Mouse (Mus musculus): Measurements from ENCODE around the gene Lcn2.

Lcn2 gene

DNA sequence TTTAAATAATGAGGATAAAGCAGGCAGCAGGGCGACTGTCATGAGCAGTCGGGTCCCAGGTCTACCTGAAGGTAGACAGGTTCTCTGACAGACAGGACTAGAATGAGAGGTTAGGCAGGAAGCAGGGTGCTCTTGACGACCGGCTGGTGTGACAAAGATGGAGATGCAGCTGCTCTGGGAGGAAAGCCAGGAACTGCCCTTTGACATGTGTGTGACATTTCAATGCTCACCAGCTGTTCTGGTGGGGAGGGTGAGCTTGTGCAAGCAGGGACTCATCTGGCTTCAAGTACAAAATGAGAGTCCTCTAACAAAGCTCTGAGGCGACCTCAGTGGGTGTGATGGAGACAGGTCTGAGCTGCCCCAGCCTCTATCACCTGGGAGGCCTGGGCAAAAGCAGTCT lies 25.9 kb upstream of the Lcn2 start:
- no peak for DNase-seq (ENCODE audit: low spot score in 2 of 2)

- no peak for DNase-seq (ENCODE audit: low spot score in 2 of 2)
Observed at GRCm38 (mm10) chr2:32412742-32413531, 24.9 kb upstream of the Lcn2 start.

DNA sequence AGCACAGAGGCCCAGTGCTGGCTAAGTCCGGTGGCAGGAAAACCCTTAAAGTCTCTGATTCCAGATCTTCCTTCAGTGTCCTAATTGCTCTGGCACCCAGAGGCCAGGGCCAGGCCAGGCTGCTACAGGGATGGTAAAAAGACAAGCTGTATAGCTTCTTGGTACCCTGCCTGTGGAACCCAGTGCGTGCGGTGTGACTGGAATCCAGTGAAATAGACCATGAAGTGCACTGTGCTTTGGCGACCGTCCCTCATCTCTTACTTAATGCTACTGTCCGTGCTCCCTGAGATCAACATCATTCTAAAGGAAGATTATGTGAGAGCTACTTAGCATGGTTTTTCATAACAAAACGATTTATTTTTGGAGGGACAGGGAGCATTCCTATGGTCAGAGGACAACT lies 23.4 kb upstream of the Lcn2 start:
- DNase-seq (ENCODE audit: low spot score in 2 of 2) = no peak

DNA sequence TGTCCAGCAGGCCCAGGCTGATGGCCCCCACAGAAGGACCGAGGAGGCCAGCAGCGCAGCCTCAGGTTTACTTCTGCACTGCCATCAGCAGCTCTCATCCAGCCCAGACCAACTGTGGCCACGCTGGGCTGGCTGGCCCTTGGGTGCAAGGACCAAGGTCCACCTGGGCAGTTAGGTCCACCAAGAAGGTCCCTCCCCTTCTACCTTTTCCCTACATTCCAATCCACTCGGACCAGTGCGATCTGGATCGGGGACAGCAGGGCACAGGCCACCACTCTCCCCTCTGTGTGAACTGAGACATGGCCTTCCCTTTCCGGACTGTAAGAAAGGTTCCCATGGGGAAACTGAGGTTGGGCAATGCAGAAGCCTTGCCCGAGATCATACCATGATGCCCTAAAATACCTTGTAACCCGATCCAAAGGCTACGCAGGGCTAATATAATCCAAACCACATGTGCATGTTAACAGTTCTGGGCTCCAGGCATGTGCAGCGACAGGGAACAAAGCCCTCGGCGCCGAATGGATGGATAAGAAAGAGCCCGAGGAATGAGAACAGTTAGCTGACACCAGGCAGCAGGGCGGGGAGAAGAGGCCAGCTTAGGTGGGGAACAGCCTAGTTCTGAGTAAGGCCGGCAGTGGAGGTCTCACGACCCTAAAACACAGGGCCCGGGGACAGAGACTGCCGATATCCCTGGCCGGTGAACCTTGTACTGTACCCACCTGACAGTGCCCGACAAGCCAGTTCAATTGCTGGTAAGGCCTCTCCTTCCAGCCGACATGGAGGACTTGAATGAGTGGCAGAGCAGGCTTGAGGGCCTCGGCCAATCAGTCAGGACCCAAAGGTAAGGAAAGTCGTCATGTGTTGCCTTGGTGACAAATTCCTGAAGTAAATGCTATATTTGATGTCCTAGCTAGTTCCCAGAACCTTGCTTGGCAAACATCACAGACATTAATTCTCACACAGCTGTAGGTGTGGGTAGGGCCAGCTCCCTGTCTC lies 20.7 kb upstream of the Lcn2 start:
- no peak for DNase-seq (ENCODE audit: low spot score in 2 of 2)

DNA sequence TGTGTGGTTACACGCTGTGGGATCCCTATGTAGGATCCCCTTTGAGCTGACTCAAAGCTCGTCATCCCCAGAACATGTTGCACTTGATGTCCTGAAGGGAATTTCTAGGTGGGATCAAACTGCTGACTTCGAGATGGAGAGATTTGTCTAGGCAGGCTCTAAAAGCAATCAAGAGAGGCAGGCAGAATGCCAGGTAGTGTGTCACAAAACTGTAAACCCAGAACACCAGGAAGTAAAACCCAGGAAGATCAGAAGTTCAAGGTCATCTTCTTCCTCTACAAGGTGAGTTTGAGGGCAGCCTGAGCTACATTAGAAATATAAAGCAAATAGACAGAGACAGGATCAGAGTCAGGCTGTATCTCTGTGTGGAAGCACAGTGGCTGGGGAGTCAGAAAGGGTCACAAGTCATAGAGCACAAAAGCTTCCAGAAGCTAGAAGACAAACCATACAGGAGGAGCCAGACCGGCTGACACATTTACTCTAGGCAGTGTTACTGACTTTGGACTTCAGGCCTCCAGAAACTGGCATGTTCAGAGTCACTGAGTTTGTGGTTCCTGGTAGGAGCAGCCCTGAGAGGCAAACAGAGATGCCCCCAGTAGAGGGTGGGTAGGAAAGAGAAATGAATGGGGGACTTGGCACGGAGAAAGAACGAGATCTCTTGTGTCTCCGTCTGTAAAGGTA lies 19.2 kb upstream of the Lcn2 start:
- no peak for DNase-seq (ENCODE audit: low spot score in 2 of 2)

DNA sequence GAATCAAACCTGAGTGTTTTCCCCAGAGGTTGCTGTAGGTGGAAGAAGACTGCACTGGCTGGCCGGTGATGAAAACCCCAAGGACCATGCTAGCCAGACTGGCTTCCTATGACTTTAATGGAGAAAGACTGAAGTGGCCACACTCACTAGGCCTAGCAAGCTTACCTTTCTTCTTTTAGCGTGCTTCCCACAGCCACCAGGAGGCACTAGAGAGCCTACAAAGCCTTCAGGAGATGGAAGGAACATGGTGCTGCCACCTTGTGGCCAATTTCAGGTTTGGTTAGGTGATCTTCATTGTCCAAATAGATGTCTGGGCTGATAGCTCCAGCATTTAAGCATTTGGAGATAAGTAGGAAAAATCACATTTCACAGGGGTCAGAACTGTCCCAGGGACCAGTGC lies 16.6 kb upstream of the Lcn2 start:
- DNase-seq (ENCODE audit: low spot score in 2 of 2) = peak; percentile 83 to 90

- no peak for DNase-seq (ENCODE audit: low spot score in 2 of 2)
Observed at GRCm38 (mm10) chr2:32396695-32397094, 8.6 kb upstream of the Lcn2 start.

GRCm38 (mm10) chr2:32395946-32396621 lies 8.0 kb upstream of the Lcn2 start:
- peak; percentile 89 to 92 for DNase-seq (ENCODE audit: low spot score in 2 of 2)

DNA sequence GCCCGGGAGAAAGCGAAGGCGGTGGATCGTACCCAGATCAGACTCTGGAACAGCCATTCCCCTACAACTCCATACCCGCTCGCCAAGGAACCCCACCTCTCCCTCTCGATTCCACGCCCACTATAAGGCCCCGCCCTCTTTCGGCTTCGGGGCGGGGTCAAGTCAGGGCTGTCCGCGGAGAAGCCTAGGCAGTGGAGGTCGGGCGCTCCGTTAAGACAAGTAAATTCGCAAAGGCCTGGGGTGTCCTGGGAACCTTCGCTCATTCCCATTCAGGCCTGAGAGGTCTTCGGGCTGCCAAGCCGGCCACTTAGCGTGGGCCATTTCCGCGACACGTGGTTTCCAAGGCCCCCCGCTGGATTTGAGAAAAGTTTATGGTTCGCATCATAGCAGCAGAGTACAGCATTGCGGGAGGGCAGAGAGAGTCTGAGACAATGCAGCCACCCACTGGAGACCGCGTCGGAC lies 7.5 kb upstream of the Lcn2 start, which contains the start of gene Ptges2:
TSS of gene Ptges2 (plus strand) at position 413 of the 462 bp plus-strand sequence.
- peak; percentile 84 to 85 for DNase-seq (ENCODE audit: low spot score in 2 of 2)

DNA sequence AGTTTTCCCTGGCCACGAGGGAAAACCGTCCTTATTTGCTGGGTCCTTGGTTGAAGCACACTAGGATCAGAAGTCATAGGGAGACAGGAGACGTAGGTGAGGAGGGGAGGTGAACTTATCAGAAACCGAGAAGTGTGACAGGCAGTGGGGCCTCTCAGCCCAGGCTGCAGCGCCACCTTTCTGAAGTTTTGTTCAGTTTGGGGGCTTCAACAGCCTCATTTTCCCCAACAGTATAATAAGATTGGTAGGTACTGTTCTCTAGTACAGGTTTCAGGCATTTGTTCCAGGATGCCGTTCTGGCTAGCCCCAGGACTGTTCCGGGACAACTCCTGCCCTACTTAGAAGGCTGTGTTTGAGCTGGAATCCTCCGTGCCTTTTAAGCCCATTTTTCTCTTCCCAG lies 6.9 kb upstream of the Lcn2 start:
- peak in 1 of 2 experiments; percentile 27 for DNase-seq (ENCODE audit: low spot score in 2 of 2)

DNA sequence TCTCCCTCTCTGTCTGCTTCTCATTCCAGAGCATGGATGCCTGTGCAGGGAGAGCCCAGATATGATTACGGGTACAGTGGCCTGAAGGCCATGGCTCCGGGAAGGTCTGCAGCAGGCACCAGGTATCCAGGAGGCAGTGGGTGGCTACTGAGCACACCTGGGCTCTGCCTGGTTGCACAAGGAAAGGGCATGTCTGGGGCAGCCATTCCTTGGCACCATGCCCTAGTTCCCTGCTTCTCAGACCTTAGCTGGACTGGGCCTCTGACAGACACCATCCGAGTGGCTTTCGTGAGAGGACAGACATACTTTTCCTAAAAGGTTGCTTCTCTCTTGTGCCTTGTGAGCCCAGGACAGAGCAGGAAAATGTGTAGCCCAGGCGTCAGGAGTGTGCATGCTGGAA lies 4.0 kb upstream of the Lcn2 start:
- no peak for DNase-seq (ENCODE audit: low spot score in 2 of 2)

DNA sequence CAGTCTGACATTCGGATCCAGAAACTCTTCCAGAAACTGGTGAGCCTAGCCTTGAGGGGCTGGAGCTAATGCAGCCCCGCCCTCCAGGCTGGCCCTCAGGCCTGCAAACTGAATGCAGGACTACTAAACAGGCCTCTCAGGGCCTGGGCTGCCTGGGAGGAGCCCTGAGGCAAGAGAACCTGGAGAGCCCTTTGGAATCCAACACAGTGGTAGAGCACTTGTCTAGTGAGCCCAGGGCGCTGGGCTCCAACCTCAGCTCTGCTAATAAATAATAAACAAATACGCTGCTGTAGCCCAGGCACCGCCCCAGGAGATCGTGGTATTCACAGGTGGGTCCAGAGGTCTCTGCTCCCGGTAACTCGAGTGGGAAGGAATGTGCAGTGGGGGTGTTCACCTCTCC lies 2.8 kb upstream of the Lcn2 start:
- DNase-seq (ENCODE audit: low spot score in 2 of 2) = no peak

- no peak for DNase-seq (ENCODE audit: low spot score in 2 of 2)
Observed at GRCm38 (mm10) chr2:32389157-32389556, 1.1 kb upstream of the Lcn2 start.

- DNase-seq (ENCODE audit: low spot score in 2 of 2) = no peak
Observed at GRCm38 (mm10) chr2:32382689-32383088, 5.4 kb downstream of the Lcn2 start.

- peak; percentile 80 to 86 for DNase-seq (ENCODE audit: low spot score in 2 of 2)
Observed at GRCm38 (mm10) chr2:32381775-32382223, 6.3 kb downstream of the Lcn2 start, which contains the start of gene 1110008P14Rik. 1110008P14Rik (minus strand) TSS chr2:32381938.

DNA sequence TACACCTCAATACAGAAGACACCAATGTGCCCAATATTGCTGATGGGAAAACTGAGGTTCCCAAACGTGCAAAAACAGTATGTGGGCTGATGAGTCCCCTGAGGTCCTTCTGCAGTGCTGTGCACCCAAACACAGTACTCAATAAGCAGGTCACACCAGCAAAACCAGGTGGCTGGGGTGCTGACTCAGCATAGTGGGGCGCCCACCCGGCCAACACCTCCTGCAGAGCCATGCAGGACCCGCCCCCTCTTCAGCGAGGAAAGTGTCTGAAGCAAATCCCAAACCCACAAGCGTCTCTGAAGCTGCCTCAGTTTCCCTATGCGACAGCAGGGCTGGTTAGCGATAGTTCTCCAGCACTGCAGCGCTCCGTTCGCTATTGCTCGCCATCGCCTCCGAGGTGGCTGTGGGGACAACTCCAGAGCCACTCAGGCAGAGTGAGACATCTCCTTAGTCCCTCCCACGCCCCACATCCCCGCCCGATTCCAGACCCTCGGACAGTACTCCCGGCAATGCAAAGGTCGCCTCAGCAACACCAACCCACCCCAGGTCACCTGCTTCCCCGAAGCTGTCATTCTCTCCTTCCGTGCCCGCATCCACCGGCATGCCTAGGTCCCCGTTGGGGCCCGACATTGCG lies 6.8 kb downstream of the Lcn2 start:
- peak in 1 of 2 experiments; percentile 44 for DNase-seq (ENCODE audit: low spot score in 2 of 2)

GRCm38 (mm10) chr2:32380001-32380500 lies 8.0 kb downstream of the Lcn2 start:
- DNase-seq (ENCODE audit: low spot score in 2 of 2) = no peak

DNA sequence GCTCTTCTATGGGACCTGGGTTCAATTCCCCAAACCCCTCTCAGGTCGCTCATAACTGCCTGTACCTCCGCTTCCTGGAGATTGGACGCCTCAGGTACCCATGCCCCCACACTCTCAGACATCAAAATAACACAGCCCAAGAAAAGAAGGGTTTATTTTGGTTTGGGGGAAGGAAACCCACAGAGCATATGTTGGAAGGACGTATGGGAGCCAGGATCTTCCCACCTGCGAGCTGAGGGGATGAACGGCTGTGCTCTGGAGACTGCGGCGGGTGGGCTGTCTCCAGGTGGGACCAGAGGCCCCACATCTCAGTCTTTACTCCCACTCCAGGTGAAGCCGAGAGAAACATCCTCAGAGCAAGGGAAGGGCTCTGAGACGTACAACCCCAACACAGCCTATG lies 11.1 kb downstream of the Lcn2 start:
- DNase-seq (ENCODE audit: low spot score in 2 of 2) = no peak

DNA sequence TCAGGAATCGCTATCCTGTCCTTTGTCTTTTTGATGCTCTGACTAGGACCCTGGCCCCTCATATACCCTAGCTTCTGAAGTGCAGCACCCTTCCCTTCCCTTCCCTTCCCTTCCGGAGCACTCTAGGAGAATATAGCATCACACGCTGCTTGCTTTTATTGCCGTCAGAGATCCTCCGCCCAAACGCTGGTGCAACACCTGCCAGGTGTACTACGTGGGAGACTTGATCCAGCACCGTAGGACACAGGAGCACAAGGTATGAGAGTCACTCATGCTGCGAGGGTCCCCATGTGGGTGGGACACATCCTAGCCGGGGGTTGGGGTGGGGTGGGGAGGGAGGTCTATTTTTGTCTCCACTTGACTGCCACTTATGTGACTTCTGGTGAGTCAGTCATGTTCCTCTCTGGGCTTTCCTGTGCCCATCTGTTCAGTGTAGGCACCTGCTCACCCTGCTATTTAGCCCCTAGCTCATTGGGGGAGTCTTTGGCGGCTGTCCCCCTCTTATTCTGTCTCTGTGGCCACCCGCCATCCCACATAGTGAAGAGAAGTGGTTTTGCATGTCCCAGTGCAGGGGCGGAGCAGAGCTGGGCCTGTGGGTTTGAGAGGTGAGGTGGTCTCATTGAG lies 12.6 kb downstream of the Lcn2 start:
- DNase-seq (ENCODE audit: low spot score in 2 of 2) = no peak

DNA sequence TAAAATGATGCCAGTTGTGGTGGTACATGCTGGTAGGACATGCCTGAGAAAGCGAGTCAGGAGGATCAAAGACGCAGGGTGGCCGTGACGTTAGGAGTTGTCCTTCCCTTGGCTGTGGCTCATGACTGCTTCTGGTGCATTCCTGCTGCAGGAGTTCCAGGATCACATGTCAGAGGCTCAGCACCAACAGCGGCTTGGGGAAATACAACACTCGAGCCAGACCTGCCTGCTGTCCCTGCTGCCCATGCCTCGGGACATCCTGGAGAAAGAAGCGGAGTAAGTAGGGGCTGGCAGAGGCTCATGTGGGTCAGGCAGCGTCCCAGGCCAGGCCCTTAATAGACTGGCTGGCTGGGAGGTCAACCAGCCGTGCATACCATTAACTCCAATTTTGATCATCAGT lies 13.9 kb downstream of the Lcn2 start:
- no peak for DNase-seq (ENCODE audit: low spot score in 2 of 2)

All from frontal cortex, postnatal 14 days (tissue).